Mouse (Mus musculus): ENCODE data around the gene Htr2b.
A peak's percentile ranks its signal among the peaks of the same experiment; 100 is the strongest.

DNA sequence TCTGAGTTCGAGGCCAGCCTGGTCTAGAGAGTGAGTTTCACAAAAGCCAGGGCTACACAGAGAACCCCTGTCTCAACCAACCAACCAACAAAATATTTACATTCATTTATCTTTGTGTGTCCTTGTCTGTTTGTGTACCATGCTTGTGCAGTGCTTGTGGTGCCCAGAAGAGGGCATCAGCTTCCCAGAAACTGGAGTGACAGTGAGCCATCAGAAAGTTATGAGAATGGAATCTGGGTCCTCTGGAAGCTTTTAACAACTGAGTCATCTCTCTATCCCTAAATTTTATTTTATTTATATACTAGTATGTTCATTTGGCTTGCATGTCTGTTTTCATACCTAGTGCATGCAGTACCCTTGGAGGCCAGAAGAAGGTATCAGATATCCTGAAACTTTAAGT lies 40.8 kb upstream of the Htr2b start:
- TF ChIP-seq POLR2A (IDR thresholded peaks at IDR 0.05; ENCODE audit: insufficient read depth, low read depth, low read length) (no peak), CTCF (IDR thresholded peaks at IDR 0.05) (peak; percentile 43), EP300 (IDR thresholded peaks at IDR 0.05; ENCODE audit: insufficient read depth, low read depth, low read length) (no peak)
